Mouse (Mus musculus) liver, embryonic 14.5 days (tissue): ENCODE measurements around the gene Jmjd1c. TPM values are rescaled to one million over a fixed set of nuclear protein-coding genes. Genes with fewer than 3 reads are reported as not detected.
"Not testable (repeated sequence)": the region's sequence is repeated elsewhere in the genome, so short reads cannot be mapped to it uniquely, and the experiment has no call there.

Source experiments
- ATAC-seq: fragments of 200-750 bp; cut with Nextera tagmentation; 2 replicates; pipeline ENCODE4 v1.8.0; 2017; ENCODE audit warnings: moderate number of reproducible peaks, mild to moderate bottlenecking, moderate library complexity; ENCODE audit not compliant: insufficient read depth
- DNase-seq, 3 experiments: peaks; one replicate each; pipeline ENCODE4 v3.0.0-alpha.2; 2012 to 2013; ENCODE audit warnings: low read depth in 3 of 3, low spot score in 3 of 3
- H3K27ac ChIP-seq: fragments of 300-500 bp; sonication (generic); 2 replicates; pipeline ENCODE4 v1.5.1; 2014; ENCODE audit warnings: moderate library complexity, mild to moderate bottlenecking, control low read depth, inconsistent platforms
- H3K27me3 ChIP-seq: fragments of 300-500 bp; sonication (generic); 2 replicates; pipeline ENCODE4 v1.6.1; 2014; ENCODE audit warnings: mild to moderate bottlenecking, low read length, moderate library complexity; ENCODE audit not compliant: control insufficient read depth, insufficient read depth
- H3K36me3 ChIP-seq: fragments of 300-500 bp; sonication (generic); replicated peaks from 2 replicates; pipeline ENCODE4 v1.6.1; 2014; ENCODE audit warnings: low read depth; ENCODE audit not compliant: control insufficient read depth, insufficient read depth
- H3K4me1 ChIP-seq, 2 experiments: fragments of 200-500 bp in 1 of 2; fragments of 300-500 bp in 1 of 2; sonication (generic) in 1 of 2; replicated peaks; 2 replicates each; pipeline ENCODE4 v1.6.1; 2012 to 2014; ENCODE audit warnings: antibody characterized with exemption in 1 of 2, inconsistent platforms in 1 of 2, low read length in 1 of 2; ENCODE audit not compliant: control insufficient read depth in 2 of 2, insufficient read depth in 2 of 2
- H3K4me2 ChIP-seq: fragments of 300-500 bp; sonication (generic); 2 replicates; pipeline ENCODE4 v1.6.1; 2014; ENCODE audit warnings: low read depth, mild to moderate bottlenecking, control low read depth, moderate library complexity
- H3K4me3 ChIP-seq, 2 experiments: fragments of 200-500 bp in 1 of 2; fragments of 300-500 bp in 1 of 2; sonication (generic) in 1 of 2; 2 replicates each; pipeline ENCODE4 v1.5.1; 2012 to 2014; ENCODE audit warnings: low read depth in 2 of 2, low read length in 2 of 2, mild to moderate bottlenecking in 2 of 2, control low read depth in 1 of 2, inconsistent platforms in 1 of 2, moderate library complexity in 1 of 2; ENCODE audit not compliant: insufficient read depth in 1 of 2
- H3K9ac ChIP-seq: fragments of 300-500 bp; sonication (generic); replicated peaks from 2 replicates; pipeline ENCODE4 v1.6.1; 2014; ENCODE audit warnings: mild to moderate bottlenecking, control low read depth, moderate library complexity
- H3K9me3 ChIP-seq: fragments of 300-500 bp; sonication (generic); 2 replicates; pipeline ENCODE4 v1.6.1; 2016; ENCODE audit warnings: low read length, mixed read lengths; ENCODE audit not compliant: control insufficient read depth
- CTCF ChIP-seq: IDR thresholded peaks from 2 replicates; pipeline ENCODE4 v1.5.1; 2016; ENCODE audit warnings: antibody characterized with exemption, low read depth, control low read depth
- EP300 ChIP-seq: IDR thresholded peaks from 2 replicates; pipeline ENCODE4 v1.6.1; 2016; ENCODE audit warnings: antibody characterized with exemption, low read depth
- WGBS: fragments of 180-500 bp; shearing (Covaris S2); extraction: QIAGEN DNeasy Blood & Tissue Kit; methylation state at CpG from one replicate; pipeline ENCODE4 v1.1.7; 2014; ENCODE audit not compliant: insufficient replicate concordance; 5-methylcytosine and 5-hydroxymethylcytosine counted together
- polyA plus RNA-seq, 2 experiments: library from polyadenylated mRNA; depleted of rRNA in 1 of 2; stranded (reverse) in 1 of 2; unstranded in 1 of 2; fragments of >200 nt; fragmentation: Nextera tagmentation in 1 of 2; extraction: Ambion mirVana in 1 of 2; gene quantifications; 2 replicates each; pipeline versions ENCODE4 v1.2.1 to v1.2.3; 2012 to 2014

Gene Jmjd1c
- polyA plus RNA-seq, 2 experiments, result 6.5 to 8.7 TPM

DNA sequence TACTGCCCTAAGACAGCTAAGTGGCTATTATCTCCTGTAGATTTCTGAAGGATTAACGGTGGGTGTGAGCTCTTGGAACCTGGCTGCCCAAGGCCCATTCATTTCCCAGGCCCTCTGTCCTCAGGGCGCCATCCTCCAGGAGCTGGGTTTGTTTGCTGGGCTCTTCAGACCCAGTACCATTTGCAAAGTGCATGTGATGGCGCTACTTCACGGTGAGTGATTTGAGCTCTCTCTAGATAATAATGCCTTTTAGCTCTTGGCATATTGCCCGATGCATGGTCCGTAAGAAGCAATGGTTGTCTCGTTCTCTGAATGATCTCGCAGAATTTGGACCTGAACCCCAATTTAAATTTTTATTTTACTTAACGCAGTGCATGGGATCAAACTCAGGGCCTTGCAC is 12.2 kb downstream of the Jmjd1c start:
- peaks cover 5 to 49% of the 10 kb centered on the region in 2 experiments for H3K4me1 ChIP-seq

GRCm38 (mm10) chr10:67109635-67110034 is 13.7 kb downstream of the Jmjd1c start:
- DNase-seq (no peak), ATAC-seq (no peak)
- Histone ChIP-seq H3K27me3 (no peaks in the 10 kb centered on the region), H3K4me2 (no peak overlapping the region), H3K27ac (no peak overlapping the region), H3K36me3 (no peaks in the 10 kb centered on the region), H3K9ac (no peak overlapping the region), H3K4me3 (no peak overlapping the region), H3K9me3 (no peaks in the 10 kb centered on the region), H3K4me1 (peaks cover 3 to 39% of the 10 kb centered on the region in 2 experiments)
- WGBS, result 65% methylated on average over 5 of the region's 5 CpGs
- TF ChIP-seq EP300 (no peak), CTCF (no peak)

More for the DNA sequence above, 12.2 kb downstream of the Jmjd1c start:
- no peaks in the 10 kb centered on the region for H3K9me3 ChIP-seq
- H3K4me2 ChIP-seq, result peak overlapping the region; percentile 11; the same call in 1 of the 2 replicates
- no peak for TF ChIP-seq EP300
- TF ChIP-seq CTCF, result no peak
- H3K27ac ChIP-seq, result no peak overlapping the region
- no peak overlapping the region for H3K9ac ChIP-seq
- no peak overlapping the region for H3K4me3 ChIP-seq
- 76% methylated on average over 9 of the region's 9 CpGs for WGBS
- no peaks in the 10 kb centered on the region for H3K36me3 ChIP-seq
- no peaks in the 10 kb centered on the region for H3K27me3 ChIP-seq
- no peak for ATAC-seq
- DNase-seq, result no peak

- no peaks in the 10 kb centered on the region for H3K36me3 ChIP-seq
- WGBS, result 72% methylated on average over 14 of the region's 14 CpGs
- DNase-seq, result no peak
- H3K4me2 ChIP-seq, result no peak overlapping the region
- ATAC-seq, result no peak
- H3K27ac ChIP-seq, result no peak overlapping the region
- no peak overlapping the region for H3K4me3 ChIP-seq
- peaks cover 0 to 33% of the 10 kb centered on the region in 2 experiments; a peak in 3 of 4 replicates for H3K4me1 ChIP-seq
- no peak for TF ChIP-seq CTCF
- TF ChIP-seq EP300, result no peak
- H3K27me3 ChIP-seq, result no peaks in the 10 kb centered on the region
- H3K9ac ChIP-seq, result no peak overlapping the region
- no peaks in the 10 kb centered on the region for H3K9me3 ChIP-seq
Observed at GRCm38 (mm10) chr10:67111044-67111798, 15.3 kb downstream of the Jmjd1c start.

DNA sequence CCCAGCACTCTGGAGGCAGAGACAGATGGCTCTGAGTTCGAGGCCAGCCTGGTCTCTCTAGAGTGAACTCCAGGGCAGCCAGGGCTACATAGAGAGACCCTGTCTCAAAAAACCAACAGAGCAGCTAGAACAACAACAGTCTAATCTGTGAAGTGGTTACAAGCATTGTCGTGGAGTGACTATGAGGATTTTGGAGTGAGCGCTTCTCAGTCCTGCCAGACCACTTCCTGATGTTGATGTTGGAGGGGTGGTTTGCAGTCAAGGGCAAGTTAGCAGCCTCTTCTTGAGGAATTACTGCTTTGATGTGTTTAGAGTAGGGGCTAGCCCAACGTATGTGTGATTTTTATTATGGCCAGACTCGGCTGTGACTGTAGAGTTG is 15.9 kb downstream of the Jmjd1c start:
- no peak overlapping the region for H3K9ac ChIP-seq
- ATAC-seq, result no peak
- TF ChIP-seq CTCF, result no peak
- no peak for TF ChIP-seq EP300
- H3K4me2 ChIP-seq, result no peak overlapping the region
- H3K4me1 ChIP-seq, result peaks cover 0 to 29% of the 10 kb centered on the region in 2 experiments; a peak in 2 of 4 replicates
- H3K27me3 ChIP-seq, result no peaks in the 10 kb centered on the region
- WGBS, result 39% methylated on average over 5 of the region's 5 CpGs
- DNase-seq, result no peak
- no peak overlapping the region for H3K27ac ChIP-seq
- H3K4me3 ChIP-seq, result no peak overlapping the region
- H3K9me3 ChIP-seq, result no peaks in the 10 kb centered on the region
- no peaks in the 10 kb centered on the region for H3K36me3 ChIP-seq

DNA sequence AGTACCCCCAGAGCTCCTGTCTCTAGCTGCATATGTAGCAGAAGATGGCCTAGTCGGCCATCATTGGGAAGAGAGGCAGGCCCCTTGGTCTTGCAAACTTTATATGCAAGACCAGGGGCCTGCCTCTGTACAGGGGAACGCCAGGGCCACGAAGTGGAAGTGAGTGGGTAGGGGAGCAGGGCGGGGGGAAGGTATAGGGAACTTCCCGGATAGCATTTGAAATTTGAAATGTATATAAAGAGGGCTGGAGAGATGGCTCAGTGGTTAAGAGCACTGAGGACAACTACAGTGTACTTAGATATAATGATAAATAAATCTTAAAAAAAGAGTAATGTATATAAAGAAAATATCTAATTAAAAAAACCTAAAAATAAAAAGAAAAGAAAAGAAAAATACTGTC is 17.0 kb downstream of the Jmjd1c start:
- not testable (repeated sequence) for H3K27ac ChIP-seq, H3K4me3 ChIP-seq, H3K4me2 ChIP-seq, H3K9me3 ChIP-seq, ATAC-seq, DNase-seq, H3K36me3 ChIP-seq, H3K27me3 ChIP-seq, H3K9ac ChIP-seq
- peaks cover 0 to 28% of the 10 kb centered on the region in 2 experiments; a peak in 2 of 4 replicates for H3K4me1 ChIP-seq
- WGBS, result 44% methylated on average over 5 of the region's 5 CpGs
